Mouse (Mus musculus): ENCODE measurements around the gene Idh1.

DNA sequence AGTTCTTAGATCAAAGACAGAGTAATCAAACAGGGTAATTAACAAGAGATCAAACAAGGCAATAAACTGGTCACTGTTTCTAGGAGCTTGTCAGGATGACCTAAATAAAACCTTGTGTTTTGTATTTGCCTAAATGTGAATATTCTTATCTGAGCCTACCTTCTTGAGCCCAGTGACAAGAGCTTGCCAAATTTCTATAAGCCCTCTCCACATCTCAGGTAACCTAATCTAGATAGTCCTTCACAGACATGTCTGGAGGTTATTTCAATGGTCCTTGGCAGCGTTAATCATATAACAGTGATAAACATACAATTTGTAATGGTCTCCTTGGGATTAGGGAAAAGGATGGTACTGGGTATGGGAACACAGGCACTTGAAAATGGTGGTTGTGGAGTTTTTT is 18.0 kb upstream of the Idh1 start:
- TF ChIP-seq EP300 (IDR thresholded peaks at IDR 0.05; ENCODE audit: low read depth) (no peak), CTCF (IDR thresholded peaks at IDR 0.05; ENCODE audit: low read depth) (no peak)

All from liver, postnatal 0 days (tissue).